Mouse (Mus musculus): ENCODE measurements around the gene Cox6a2.

- TF ChIP-seq CTCF (IDR thresholded peaks at IDR 0.05; ENCODE audit: low read depth) (peak; percentile 88), EP300 (IDR thresholded peaks at IDR 0.05; ENCODE audit: low read depth) (no peak)
Measured at GRCm38 (mm10) chr7:128236856-128237592, 30.8 kb upstream of the Cox6a2 start, which contains the start of gene Armc5.
